Mouse (Mus musculus) monocyte, adult 2 months (primary cell): ENCODE results near the gene Epdr1.
"Not testable (repeated sequence)": the region's sequence is repeated elsewhere in the genome, so short reads cannot be mapped to it uniquely, and the experiment has no call there.

Source experiments
- DNase-seq, 2 experiments: peaks; one replicate each; pipeline ENCODE4 v3.0.0; 2022; ENCODE audit warnings: low spot score in 2 of 2, low read depth in 1 of 2

The Epdr1 gene

GRCm38 (mm10) chr13:19608120-19608519 lies 11.6 kb downstream of the Epdr1 start:
- DNase-seq: no peak

GRCm38 (mm10) chr13:19604916-19605315 lies 14.8 kb downstream of the Epdr1 start:
- DNase-seq: no peak

- DNase-seq: no peak
These were observed 16.0 kb downstream of the Epdr1 start for GRCm38 (mm10) chr13:19603719-19604118.

DNA sequence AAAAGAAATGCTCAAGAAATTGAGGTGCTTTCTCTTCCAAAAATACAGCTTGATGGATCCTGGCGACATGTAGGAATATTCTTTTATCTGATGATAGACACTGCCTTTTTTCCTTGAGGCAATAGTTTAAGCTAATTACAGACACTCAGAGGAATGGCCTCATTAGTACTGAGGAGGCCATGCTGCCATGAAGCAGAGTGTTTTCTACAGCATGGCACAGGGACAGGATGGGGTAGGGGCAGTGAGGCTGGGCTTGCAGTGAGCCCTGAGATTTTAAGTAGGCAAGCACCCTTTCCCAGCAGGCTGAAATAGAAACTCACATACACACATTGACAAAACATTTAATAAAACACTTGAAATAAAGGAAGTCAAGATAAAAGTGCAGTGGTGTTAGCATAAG lies 17.2 kb downstream of the Epdr1 start:
- DNase-seq: no peak

DNA sequence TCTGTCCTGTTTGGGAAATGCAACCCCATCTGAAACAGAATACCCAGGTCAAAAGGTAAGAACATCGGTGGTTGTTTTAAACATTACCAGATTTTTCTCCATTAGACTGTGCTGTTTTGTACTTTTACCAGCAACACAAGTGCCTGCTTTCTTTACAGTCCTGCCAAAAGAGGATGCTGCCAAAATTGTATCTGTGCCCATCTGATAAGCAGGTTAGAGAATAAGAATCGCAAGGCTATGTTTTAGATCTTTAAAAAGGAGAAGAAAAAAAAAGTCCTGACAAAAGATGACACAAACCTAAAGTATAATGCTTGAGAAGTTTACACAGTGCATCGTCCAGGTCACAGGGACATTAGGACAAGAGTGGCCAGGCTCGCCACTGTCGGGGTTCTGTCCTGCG lies 20.5 kb downstream of the Epdr1 start:
- DNase-seq: no peak

- no peak for DNase-seq
These were observed 24.6 kb downstream of the Epdr1 start for GRCm38 (mm10) chr13:19595141-19595540.

DNA sequence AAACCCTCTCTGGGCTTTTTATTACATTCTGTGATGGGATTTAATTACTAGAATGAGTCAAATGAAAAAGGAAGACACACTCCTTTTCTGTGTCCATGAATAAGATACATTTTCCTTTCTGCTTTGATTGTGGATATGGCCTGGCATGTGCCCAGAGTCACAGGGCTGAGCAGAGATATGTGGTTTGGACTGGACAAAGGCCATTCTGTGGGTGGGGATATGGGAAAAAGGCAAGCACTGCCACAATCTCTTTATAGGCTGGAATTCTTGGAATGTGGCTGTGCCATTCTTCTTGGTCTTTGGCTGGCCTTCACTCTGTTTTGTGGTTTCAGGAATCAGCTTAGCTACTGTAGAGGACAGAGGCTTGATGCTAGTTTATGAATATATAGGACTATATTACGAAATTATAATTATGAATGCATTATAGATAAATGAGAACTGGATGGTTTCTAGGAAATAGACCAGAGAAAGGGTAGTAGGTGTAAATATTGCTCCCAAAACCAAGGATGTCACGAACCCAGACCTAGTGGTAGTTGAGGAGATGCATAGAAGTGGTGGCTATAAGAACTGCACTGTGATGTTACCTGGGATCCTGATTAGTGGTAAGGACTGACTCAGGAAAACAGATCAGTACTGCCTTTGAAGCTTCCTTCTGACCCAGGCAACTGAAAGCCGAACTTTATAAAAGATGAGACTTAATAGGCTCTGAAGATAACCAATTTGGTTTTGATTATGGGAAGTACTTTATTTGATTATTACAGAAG lies 28.5 kb downstream of the Epdr1 start:
- DNase-seq: no peak

DNA sequence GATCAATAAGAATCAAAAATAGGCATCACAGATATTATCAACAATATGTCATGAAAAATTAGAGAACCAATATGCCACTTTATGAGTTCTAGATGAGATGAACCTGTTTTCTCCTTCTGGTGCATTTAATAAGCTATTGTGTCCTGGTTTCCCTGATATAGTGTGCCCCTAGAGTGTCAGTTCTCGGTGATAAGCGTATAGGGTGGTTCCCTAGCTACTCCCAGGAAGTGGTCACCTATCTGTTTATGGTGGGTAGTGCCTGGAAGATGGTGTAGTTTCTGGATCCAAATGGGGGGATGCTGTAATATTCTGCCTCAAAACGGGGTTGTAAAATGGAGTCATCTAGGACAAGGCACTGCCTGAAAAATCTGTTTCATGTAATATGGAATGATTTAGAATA lies 43.8 kb downstream of the Epdr1 start:
- no peak for DNase-seq

- DNase-seq: not testable (repeated sequence)
These were observed 45.0 kb downstream of the Epdr1 start for GRCm38 (mm10) chr13:19574723-19575122.

GRCm38 (mm10) chr13:19570166-19570565 lies 49.6 kb downstream of the Epdr1 start:
- DNase-seq: not testable (repeated sequence)

DNA sequence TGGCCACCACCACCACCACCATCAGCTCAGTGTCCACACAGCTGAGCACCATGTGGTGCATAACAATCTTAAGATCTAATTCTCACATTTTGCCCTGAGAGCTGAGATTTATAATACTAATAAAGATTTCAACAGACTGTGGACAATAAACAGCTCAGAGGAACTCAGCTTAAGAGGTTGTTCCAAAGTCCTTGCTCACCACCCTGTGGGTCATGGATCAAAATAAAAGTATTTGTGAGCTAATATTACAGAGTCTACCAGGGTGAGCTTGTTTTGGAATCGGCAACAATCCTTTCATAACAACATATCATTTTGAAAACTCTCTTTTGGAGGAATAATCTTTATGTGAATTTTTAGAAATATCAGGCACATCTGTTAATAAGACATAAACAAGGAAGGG lies 57.2 kb downstream of the Epdr1 start:
- DNase-seq: no peak

DNA sequence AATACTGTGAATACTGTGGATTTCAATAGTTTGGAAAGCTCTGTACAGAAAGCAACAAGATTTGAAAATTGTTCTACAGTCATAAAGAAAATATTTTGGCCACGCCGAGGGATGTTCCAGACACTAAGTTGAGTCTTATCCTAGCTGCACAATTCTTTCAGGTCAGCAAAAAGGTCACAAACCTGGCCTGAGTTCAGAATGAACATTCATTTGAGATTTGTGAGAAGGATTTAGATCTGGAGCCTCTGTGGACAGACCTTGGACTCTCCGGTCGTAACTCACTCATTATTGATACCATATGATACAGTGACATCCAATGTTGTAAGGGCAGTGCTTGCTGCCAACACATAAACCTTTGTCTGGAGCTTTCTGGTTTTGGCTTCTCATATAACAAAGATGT lies 64.3 kb downstream of the Epdr1 start:
- DNase-seq: no peak
